Mouse (Mus musculus): ENCODE data around the gene Cyp4a30b.

- TF ChIP-seq CTCF (IDR thresholded peaks at IDR 0.05; ENCODE audit: extremely low read depth, insufficient read depth, low read length) (no peak), POLR2A (IDR thresholded peaks at IDR 0.05; ENCODE audit: extremely low read depth, insufficient read depth, low read length) (no peak)
Measured at GRCm38 (mm10) chr4:115519444-115519843, 67.0 kb downstream of the Cyp4a30b start.
